Mouse (Mus musculus) testis, postnatal 14 days (tissue): Measurements from ENCODE around the gene Cdh5.

Source experiments
- DNase-seq: peaks from one replicate; pipeline ENCODE4 v3.0.0; 2021; ENCODE audit warnings: low spot score

Cdh5 gene

DNA sequence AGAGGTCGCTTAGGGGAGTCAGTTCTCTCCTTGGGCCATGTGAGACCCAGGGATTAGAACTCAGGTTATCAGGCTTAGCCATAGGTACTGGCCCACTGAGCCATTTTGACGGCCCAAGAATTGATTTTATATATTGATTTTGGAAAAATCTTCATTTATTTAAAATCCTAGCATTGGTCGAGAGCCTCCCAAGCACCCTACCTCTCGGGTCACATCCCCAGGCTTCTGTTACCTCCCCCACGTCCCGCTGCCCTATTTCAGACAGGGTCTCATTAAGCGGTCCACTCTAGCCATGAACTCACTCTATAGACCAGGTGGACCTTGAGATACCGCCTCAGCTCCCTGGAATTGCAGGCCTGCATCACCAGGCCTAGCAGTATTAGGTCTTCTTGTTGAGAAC, 33.1 kb downstream of the Cdh5 start:
- no peak for DNase-seq

DNA sequence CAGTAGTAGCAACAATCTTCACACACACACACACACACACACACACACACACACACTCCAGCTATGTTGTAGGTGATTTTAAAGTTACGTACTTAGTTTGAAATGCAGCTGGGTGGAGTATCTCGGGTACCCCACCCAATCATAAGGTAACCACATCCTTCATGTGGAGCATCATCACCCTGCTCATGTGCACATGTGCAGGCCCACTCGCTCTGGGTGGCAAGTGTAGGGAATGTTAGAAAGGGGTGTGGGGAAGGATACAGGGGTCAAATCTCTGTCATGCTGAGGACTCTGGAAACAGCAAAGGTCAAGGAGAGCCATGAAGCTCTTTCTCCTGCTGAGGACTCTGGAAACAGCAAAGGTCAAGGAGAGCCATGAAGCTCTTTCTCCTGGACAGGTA, 34.9 kb downstream of the Cdh5 start:
- DNase-seq: no peak

DNA sequence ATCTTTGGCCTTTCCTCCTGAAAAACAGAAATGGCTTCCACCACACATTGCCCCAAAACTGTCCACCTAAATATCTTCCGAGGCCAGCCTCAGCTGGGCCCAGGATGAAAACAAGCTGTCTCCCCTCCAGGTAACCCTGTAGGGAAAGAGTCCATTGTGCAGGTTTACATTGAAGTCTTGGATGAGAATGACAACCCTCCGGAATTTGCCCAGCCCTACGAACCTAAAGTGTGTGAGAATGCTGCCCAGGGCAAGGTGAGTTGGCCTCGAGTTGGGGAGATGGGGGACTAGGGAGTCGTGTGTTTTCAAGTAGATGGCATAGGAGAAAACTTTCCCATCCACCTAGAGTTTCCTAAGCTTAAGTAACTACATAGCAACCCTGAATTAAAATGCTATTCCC, 36.2 kb downstream of the Cdh5 start:
- DNase-seq: no peak

DNA sequence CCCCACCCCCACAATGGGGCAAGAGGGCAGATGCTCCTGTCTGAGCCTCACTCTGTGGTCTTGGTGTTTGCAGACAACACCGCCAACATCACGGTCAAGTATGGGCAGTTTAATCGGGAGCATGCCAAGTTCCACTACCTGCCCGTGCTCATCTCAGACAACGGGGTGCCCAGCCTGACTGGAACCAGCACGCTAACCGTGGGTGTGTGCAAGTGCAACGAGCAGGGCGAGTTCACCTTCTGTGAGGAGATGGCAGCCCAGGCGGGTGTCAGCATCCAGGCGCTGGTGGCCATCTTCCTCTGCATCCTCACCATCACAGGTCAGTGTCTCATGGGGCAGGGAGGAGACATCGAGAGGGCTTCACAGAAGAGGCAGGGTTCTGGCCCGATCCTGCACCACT, 39.2 kb downstream of the Cdh5 start:
- no peak for DNase-seq

DNA sequence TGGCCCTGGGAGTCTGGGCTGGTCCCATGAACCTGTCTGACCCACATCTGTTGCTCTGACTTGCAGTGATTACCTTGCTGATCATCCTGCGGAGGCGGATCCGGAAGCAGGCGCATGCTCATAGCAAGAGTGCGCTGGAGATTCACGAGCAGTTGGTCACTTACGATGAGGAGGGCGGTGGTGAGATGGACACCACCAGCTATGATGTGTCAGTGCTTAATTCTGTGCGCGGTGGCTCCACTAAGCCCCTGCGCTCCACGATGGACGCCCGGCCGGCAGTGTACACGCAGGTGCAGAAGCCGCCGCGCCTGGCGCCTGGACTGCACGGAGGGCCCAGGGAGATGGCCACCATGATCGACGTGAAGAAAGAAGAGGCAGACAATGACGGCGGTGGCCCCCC, 41.0 kb downstream of the Cdh5 start:
- no peak for DNase-seq

DNA sequence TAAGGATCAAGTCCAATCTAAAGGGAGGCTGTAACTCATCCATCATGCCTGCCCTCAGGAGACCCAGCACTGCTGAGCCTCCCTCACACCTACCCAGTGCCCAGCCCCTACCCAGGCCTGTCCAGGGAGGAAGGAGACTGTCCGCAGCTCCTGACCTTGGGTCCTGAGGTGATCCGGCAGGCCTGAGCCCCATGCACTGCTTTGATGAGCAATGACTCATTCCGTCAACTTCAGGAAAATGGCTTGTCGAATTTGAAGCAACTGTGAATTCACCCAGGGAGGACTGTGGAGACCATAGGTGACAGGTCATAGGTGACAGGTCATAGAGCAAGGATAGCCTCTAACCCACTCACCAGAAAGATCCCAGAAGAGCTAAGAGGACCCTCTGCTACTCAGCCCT, 42.0 kb downstream of the Cdh5 start:
- DNase-seq: no peak

DNA sequence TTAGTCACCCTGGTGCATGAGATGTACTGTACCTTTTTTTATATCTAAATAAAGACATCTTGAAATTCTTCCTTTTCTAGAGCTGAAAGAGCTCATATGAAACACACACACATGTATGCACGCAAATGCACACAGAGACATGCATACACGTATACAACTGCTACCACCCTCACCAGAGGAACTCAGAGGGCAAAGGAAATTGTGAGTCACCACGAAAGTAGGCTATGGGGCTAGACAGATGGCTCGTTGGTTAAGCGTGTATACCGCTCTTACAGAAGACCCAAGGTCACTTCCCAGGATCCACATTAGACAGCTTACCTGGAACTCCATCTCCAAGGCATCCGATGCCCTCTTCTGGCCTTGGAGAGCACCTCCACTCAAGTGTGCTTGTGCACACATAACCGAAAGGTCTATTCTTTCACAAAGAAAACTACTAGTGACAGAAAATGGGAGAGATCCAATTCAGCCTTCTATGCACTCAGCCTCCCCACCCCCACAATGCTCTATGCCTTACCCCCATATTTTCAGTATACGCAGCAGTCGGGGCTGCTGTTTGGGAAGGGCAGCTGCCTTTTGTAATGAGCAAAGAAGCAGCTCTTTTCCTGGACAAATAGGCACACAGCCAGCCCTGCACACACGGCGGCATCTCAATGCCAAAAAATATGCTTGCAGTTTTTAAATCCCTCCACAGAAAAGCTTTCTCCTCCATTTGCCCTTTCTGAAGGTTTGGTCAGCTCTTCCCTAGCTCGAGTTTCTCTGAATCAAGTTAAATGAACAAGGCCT, 43.2 kb downstream of the Cdh5 start:
- DNase-seq: no peak

DNA sequence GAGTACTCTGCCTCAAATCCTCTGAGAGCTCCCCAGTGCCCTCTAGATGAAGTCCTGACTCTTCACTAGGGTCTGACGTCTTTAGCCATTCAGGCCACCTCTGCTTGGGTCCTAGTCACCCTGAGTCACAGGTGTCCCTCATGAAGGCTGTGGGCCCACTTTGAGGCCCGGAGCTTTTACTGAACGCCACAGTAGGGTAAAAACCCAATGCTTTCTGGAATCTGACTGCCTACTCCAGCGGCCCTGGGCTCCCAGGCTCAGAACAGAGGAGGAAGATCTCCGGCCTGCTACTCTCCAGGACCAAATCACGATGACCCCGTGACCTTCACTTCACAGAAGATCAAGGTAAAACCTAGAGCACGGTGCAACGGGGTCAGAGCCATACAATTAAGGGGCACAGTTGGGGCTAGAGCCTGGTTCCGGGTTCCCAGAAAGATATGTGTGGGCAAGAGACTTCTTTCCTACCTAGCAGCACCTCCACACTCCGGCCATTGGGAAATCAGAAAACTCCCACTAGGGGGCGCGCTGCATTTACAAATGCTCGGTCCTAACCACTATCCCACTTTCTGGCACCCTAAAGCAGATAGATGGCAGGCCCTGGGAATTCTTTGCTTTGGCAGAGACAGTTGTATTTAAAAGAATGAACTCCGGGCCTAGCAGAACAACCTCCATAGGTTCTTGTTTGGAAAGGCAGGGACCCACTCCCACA, 44.7 kb downstream of the Cdh5 start:
- peak; percentile 66 for DNase-seq

DNA sequence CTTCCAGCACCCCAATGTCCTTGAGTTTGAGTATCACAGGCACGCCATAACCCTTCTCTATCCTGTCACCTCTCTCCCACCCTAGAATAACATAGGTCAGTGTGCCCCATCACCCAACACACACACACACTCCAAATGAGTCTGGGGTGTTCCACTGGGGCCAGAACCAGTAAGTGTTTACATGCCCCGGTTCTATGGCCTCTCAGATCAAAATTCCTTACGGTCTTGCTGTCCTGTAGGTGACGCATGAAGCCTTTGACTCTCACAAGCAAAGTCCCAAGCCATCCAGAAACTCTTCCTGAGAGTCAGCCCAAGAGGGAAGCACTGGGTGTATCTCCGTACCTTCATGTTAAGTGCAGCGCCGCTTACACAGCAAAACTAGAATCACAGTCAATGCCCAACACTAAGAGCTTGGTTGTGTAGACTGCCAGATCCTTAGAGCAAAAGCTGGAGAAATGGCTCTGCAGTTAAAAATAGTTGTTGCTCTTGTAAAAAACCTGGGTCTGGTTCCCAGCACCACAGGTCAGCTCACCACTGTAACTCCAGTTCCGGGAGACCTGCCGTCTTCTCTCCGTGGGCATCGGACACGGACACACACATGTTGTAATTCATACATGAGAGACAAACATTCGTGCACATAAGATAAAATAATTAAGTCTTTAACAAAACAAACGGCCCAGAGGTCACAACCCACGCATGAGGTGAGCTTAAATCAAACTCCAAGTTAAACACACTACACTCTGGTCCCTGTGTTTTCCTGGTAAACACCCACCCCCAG, 45.5 kb downstream of the Cdh5 start:
- no peak for DNase-seq

DNA sequence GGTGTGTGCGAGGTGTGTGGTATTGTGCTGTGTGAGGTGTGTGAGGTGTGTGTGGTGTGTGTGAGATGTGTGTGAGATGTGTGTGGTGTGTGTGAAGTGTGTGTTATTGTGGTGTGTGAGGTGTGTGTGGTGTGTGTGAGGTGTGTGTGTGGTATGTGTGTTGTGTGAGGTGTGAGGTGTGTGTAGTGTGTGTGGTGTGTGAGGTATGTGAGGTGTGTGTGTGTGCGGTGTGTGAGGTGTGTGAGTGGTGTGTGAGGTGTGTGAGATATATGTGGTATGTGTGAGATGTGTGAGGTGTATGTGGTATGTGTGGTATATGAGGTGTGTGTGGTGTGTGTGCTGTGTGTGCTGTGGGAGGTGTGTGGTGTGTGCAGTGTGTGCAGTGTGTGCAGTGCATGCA, 46.5 kb downstream of the Cdh5 start:
- no peak for DNase-seq

DNA sequence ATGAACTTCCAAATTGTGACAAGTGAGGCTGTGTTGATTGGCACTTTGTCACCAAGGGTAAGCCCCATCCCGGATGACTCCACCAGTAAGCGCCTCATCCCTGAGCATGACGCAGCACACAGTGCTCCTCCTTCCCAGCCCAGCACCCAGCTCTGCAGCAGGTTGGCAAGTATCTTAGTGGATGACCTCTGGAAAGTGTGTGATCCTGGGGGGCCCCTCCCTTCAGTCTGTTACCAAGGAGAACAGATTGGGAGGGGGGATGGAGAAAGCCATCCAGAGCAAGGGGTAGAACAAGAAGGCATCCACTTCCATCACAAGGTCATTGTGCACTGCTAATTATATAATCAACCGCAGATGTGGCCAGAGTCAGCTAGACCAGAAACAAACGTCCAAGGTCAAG, 59.3 kb downstream of the Cdh5 start:
- no peak for DNase-seq

DNA sequence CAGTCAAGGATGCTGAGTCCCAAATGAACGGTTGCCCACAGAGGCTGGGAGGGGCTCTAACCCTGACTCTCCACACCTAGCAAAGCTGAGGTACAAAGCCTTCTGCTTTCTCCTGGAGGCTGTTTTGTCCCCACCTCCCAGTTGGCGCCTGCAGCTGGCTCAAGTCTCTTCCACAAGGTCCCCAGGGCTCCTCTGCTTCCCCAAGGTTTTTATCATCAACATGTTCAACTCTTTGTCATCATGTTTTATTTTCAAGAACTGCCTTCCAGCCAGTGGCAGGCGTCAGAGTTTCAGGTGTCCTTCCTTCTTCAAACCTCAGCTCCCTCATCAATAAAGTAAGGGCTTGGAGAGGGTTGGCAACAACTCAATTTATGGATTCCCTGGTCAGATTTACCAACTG, 68.0 kb downstream of the Cdh5 start:
- no peak for DNase-seq

DNA sequence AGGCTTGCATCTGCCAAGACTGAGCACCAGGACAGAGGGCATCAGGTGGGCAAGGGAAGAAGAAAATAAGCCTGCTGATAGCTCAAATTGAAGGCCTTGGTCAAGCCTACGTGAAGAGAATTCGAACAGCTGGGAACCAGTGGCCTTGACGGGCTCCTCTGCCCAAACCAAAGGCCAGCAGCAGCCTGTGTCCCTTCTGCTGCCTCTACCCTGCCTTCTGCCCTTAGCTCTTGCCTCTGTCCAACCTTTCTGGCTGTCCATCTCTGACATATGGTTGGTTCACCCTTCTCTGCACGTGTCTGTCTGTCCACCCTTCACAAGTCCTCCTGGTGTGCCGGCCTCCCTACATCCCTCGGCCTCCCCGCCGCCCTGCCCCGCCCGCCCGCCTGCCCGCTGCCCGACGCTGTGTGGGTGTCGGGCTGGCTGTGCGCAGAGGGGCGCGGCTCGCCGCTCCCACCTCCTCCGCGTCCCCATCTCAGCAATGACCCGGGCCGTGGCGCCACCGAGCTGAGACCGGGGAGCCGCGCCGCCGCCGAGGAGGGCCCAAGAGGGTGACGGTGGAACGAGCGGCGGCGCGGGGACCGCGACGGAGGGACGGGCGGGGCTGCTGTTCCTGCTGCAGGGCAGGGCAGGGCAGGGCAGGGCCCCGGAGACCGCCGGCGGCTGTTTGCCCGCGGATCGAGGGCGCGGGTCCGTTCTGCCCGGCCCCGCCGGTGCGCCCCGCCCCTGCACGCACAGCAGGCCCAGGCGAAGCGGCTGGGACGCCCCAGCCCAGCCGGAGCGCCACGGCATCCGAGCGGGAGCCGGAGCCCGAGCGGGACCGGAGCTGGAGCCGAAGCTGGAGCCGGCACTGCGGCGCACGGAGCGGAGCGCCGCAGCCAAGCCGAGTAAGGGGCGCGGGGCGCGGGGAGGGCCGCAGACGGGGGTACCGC, 69.0 kb downstream of the Cdh5 start, which contains the start of gene Bean1:
Gene Bean1 (plus strand): TSS at position 325 of the 932 bp plus-strand sequence.
- no peak for DNase-seq

DNA sequence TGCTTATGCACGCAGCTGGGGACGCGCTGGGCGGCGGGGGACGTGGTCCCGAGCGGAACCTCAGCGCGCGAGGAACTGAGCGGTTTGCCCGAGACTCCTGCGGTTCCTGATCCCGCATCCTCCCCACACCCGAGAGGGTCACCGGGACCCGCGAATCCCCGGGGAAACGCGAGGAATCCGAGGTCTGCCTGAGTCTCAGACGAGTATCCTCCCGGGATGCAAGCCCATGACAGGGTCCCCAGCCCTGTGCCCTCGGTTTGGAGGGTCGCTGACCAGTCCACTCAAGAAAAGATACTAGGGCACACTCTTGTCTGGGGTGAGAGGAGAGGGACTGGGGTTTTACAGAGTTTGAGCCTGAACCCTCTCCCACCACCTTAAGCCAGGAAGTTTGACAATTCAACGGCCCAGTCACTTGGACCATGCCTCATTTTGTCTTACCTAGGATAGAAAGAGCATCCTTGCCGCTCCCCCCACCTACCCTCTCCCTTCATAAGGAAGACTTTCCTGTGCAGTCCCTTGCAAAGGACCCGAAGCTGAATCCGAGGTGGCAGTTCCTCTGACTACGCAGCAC, 69.7 kb downstream of the Cdh5 start:
- no peak for DNase-seq

DNA sequence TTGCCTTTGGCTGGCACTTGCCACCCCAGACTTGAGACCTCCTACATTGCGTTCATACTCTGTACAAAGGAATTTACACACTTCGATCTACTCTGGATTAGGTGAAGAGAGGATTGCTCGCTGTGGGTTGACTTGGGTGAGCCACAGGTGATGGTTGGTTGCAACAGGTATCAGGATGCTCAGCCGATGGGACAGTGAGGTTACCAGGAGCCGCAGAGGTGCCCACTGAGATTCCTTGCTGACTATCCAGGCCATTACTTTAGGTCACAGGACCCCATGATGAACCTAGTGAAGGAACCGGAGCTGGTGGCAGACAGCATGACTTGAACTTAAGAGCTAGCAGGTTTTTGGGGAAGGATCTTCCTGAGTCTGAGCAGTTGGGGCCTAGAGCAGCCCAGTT, 71.0 kb downstream of the Cdh5 start:
- no peak for DNase-seq

DNA sequence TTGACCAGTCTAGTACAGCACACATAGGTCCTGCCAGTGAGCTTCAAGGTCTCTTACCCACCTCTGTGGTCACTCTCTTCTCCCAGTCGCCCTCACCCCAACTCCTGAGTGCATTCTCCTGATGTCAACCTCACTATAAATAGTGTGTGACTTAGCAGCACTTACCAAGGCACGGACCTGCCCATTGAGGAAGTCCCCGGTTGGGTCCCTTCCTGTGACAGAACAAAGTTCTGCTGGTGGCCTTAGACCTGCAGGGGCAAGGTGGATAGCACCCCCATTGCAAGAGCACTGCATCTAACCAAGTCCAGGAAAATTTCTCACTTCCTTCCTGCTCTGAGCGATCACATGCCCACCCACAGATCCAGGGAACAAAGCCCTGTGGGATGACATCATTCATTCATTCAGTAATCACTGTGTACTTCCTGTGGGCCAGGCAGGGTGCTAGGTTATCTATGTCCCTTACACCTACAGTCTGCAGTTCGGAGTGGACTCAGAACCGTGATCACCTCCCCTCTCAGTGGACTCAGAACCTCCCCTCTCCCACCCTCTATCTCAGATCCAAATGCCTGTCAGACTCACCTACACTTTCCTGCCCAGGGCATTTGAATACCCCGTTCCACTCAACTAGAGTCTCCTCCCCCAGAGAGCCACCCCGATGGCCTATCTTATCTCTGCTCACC, 74.6 kb downstream of the Cdh5 start:
- DNase-seq: no peak

DNA sequence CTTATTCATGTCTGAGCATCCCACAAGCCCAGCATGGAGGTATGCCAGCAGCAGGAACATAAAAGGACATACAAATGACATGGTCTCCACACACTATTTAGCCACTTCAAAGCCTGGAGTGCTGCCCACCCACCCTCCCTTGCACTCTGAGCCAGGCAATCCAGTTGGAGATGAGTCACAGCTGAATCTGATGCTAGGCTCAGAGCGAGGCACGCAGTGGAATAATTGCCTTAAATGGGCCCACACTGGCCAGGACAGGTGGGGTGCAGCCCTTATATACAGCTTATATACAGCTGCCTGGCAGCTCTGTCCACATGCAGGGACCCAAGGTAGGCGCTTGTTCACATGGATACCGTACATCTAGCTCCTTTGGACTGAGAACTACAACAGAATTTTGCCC, 75.6 kb downstream of the Cdh5 start:
- no peak for DNase-seq

DNA sequence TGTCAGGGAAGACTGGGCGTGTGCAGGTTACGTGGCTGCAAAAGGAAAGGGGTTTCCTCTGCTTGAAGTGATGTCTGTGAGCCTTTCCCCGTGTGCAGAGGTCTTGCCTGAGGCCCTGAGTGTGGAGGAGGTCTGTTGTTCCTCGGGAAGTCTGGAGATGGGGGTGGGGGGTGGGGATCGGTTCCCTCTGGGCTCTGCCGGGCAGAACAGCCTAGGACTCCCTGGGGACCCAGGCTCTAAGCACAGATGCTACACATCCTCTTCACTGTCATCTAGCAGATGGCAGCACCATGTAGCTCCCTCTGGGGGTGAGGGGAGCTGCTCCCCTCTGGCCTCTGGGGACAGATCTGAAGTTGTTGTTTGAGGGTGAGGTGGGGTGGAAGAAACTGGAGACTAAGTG, 83.5 kb downstream of the Cdh5 start:
- no peak for DNase-seq

DNA sequence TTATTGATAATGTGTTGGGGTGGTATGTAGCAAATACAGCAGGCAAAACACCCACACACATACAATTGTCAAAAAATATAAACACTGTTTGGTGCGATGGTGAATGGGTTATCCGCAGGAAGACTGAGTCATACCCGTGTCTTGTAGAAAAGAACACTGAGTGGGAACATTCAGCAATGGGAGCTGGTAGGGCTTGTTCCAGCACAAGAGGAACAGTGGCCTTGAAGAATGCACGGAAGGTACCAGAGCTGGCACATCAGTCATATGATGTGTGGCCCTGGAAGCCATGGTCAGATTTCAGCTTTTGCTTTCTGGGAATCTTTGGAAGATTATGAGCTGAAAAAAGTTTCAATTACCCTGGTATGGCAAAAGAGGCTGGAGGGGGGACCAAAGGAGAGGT, 85.4 kb downstream of the Cdh5 start:
- DNase-seq: no peak

DNA sequence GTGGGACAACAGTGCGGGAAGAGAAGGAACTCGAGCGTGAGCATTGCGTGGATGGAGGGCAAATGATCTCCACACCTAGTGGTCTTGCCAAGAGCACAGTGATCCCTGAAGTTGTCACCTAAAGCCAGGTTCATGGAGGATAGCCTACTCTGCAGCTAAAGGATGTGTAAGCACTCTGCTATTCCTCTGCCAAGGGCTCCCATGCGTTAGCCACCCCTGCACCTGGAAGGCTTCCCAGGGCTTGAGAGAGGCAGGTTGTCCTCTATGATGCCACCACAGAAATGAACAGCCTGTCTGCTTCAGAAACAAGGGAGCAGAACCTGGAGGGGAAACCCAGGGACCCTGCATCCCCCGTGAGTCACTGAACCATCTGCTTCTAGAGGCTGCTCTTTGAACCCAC, 86.2 kb downstream of the Cdh5 start:
- no peak for DNase-seq

DNA sequence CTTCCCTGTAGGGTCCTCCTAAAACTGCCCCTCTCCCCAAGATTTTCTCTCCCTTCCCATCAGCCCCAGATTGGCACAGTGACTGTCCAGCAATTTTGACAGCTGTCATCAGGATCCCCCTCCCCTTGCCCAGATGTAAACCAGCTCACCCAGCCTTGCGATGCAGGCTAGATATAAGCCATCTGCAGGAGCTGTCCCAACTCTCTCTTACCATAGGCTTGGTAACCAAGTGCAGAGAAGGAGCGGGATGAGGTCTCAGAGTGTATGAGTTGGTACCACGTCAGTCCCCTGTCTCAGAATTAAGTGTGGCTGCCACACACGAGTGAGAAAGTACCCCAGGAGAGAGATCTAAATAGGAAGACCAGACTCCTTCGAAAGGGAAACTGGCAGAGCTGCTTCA, 87.0 kb downstream of the Cdh5 start:
- no peak for DNase-seq
